Mouse (Mus musculus): ENCODE results near the gene Scamp1.
"Not testable (repeated sequence)": the region's sequence is repeated elsewhere in the genome, so short reads cannot be mapped to it uniquely, and the experiment has no call there.

The Scamp1 gene

GRCm38 (mm10) chr13:94285281-94285871, at the start of gene Scamp1:
Scamp1 (minus strand) TSS chr13:94285857.
- peak; percentile 91 to 95 for DNase-seq

GRCm38 (mm10) chr13:94330392-94330979, 44.8 kb upstream of the Scamp1 start:
- DNase-seq: no peak

GRCm38 (mm10) chr13:94329005-94329404, 43.3 kb upstream of the Scamp1 start:
- not testable (repeated sequence) for DNase-seq

- peak in 1 of 2 experiments; percentile 31 for DNase-seq
These were observed 42.4 kb upstream of the Scamp1 start for GRCm38 (mm10) chr13:94328063-94328462.

- DNase-seq: no peak
These were observed 36.8 kb upstream of the Scamp1 start for GRCm38 (mm10) chr13:94322475-94322874.

GRCm38 (mm10) chr13:94321094-94321792, 35.6 kb upstream of the Scamp1 start:
- DNase-seq: no peak

- DNase-seq: no peak
These were observed 31.4 kb upstream of the Scamp1 start for GRCm38 (mm10) chr13:94316975-94317511.

- DNase-seq: not testable (repeated sequence)
These were observed 27.2 kb upstream of the Scamp1 start for GRCm38 (mm10) chr13:94312812-94313211.

GRCm38 (mm10) chr13:94308279-94308678, 22.6 kb upstream of the Scamp1 start:
- no peak for DNase-seq

GRCm38 (mm10) chr13:94307531-94307930, 21.9 kb upstream of the Scamp1 start:
- no peak for DNase-seq

GRCm38 (mm10) chr13:94306968-94307289, 21.3 kb upstream of the Scamp1 start:
- DNase-seq: no peak

- DNase-seq: peak in 1 of 2 experiments; percentile 13
These were observed 20.8 kb upstream of the Scamp1 start for GRCm38 (mm10) chr13:94306277-94306967.

- no peak for DNase-seq
These were observed 15.4 kb upstream of the Scamp1 start for GRCm38 (mm10) chr13:94300946-94301538.

GRCm38 (mm10) chr13:94300232-94300631, 14.6 kb upstream of the Scamp1 start:
- no peak for DNase-seq

GRCm38 (mm10) chr13:94298401-94298800, 12.7 kb upstream of the Scamp1 start:
- no peak for DNase-seq

- no peak for DNase-seq
These were observed 10.7 kb upstream of the Scamp1 start for GRCm38 (mm10) chr13:94296371-94296770.

GRCm38 (mm10) chr13:94295922-94296321, 10.3 kb upstream of the Scamp1 start:
- DNase-seq: no peak

- no peak for DNase-seq
These were observed 9.2 kb upstream of the Scamp1 start for GRCm38 (mm10) chr13:94294886-94295285.

GRCm38 (mm10) chr13:94293911-94294310, 8.3 kb upstream of the Scamp1 start:
- DNase-seq: no peak

- no peak for DNase-seq
These were observed 538 bp upstream of the Scamp1 start for GRCm38 (mm10) chr13:94286195-94286594.

GRCm38 (mm10) chr13:94284543-94285269, 951 bp downstream of the Scamp1 start:
- DNase-seq: peak; percentile 56 to 75

- DNase-seq: no peak
These were observed 6.2 kb downstream of the Scamp1 start for GRCm38 (mm10) chr13:94279420-94279819.
